11 mouse cellular contexts compared by ENCODE assay signal in genomic region chr16:22061555-22062160, GRCm38 (mm10). TPM values are rescaled to one million over a fixed set of nuclear protein-coding genes. Genes with fewer than 3 reads are reported as not detected.
DNase-seq lines count a peak whose midpoint lies in the region; ATAC-seq and TF ChIP-seq lines count a peak whose summit lies in the region.
"Had no signal": no experiment of that assay in that cellular context is flagged by ENCODE, and none has a peak within 500 bp of the region (broad histone marks: within the 10 kb centered on the region; RNA-seq: fewer than 3 reads in every experiment).

No protein-coding gene starts in this region.

- H3K4me2 ChIP-seq in CH12.LX (ENCODE audit: insufficient read depth, low read depth, poor library complexity, severe bottlenecking): peak overlapping the region; percentile 60
- H3K4me2 ChIP-seq in midbrain, embryonic 11.5 days: no peak overlapping the region
- no peak overlapping the region for H3K4me2 ChIP-seq in forebrain, embryonic 16.5 days (ENCODE audit: low read length)
- H3K4me2 ChIP-seq: limb, embryonic 12.5 days had no signal

- H3K4me1 ChIP-seq in CH12.LX (ENCODE audit: control insufficient read depth in 1 of 2, insufficient read depth in 2 of 2): peaks cover 9 to 26% of the 10 kb centered on the region in 2 experiments
- H3K4me1 ChIP-seq in midbrain, embryonic 11.5 days (ENCODE audit: control insufficient read depth, insufficient read depth, low read length): no peaks in the 10 kb centered on the region
- H3K4me1 ChIP-seq in forebrain, embryonic 16.5 days (replicated peaks; ENCODE audit: control insufficient read depth, insufficient read depth, low read length): no peaks in the 10 kb centered on the region
- H3K4me1 ChIP-seq: limb, embryonic 12.5 days had no signal

- no peak for TF ChIP-seq POLR2A in CH12.LX (IDR thresholded peaks at IDR 0.05; ENCODE audit: low read depth, low read length)

- H3K9me3 ChIP-seq in CH12.LX (replicated peaks; ENCODE audit: low read length): peaks cover 4% of the 10 kb centered on the region
- no peaks in the 10 kb centered on the region for H3K9me3 ChIP-seq in midbrain, embryonic 11.5 days (ENCODE audit: control insufficient read depth, low read length)
- H3K9me3 ChIP-seq in forebrain, embryonic 16.5 days (ENCODE audit: control insufficient read depth, low read length): no peaks in the 10 kb centered on the region
- H3K9me3 ChIP-seq: limb, embryonic 12.5 days had no signal

- TF ChIP-seq CTCF in CH12.LX (conservative IDR thresholded peaks at IDR 0.05 in 1 of 2, IDR thresholded peaks at IDR 0.05 in 1 of 2; ENCODE audit: low read depth in 2 of 2, low read length in 2 of 2): no peak

- no peaks in the 10 kb centered on the region for H3K36me3 ChIP-seq in CH12.LX (replicated peaks in 1 of 2; ENCODE audit: control insufficient read depth in 1 of 2, insufficient read depth in 1 of 2, low read length in 1 of 2)
- H3K36me3 ChIP-seq in midbrain, embryonic 11.5 days (ENCODE audit: control insufficient read depth, insufficient read depth, low read length): peaks cover 26% of the 10 kb centered on the region
- peaks cover 8% of the 10 kb centered on the region for H3K36me3 ChIP-seq in forebrain, embryonic 16.5 days (ENCODE audit: control insufficient read depth, insufficient read depth)

- no peak for ATAC-seq in midbrain, embryonic 11.5 days (ENCODE audit: low FRiP score)
- no peak for ATAC-seq in forebrain, embryonic 16.5 days

- no peak overlapping the region for H3K27ac ChIP-seq in CH12.LX (ENCODE audit: insufficient read depth, low read depth)
- H3K27ac ChIP-seq in midbrain, embryonic 11.5 days (ENCODE audit: low read depth, low read length): no peak overlapping the region
- H3K27ac ChIP-seq in forebrain, embryonic 16.5 days (ENCODE audit: low read length): no peak overlapping the region
- H3K27ac ChIP-seq: limb, embryonic 12.5 days had no signal

- WGBS in midbrain, embryonic 11.5 days: 87% methylated on average over 14 of the region's 14 CpGs
- 83% methylated on average over 14 of the region's 14 CpGs for WGBS in forebrain, embryonic 16.5 days

- no peak for TF ChIP-seq EP300 in CH12.LX (IDR thresholded peaks at IDR 0.05; ENCODE audit: low read length)

- peak overlapping the region in 2 of 3 experiments; percentile 21 to 38 for H3K4me3 ChIP-seq in CH12.LX (replicated peaks in 1 of 3; ENCODE audit: low read depth in 2 of 3, low read length in 2 of 3, poor library complexity in 1 of 3)
- no peak overlapping the region for H3K4me3 ChIP-seq in midbrain, embryonic 11.5 days (ENCODE audit: low read depth, low read length)
- no peak overlapping the region for H3K4me3 ChIP-seq in forebrain, embryonic 16.5 days (replicated peaks; ENCODE audit: low read length)
- H3K4me3 ChIP-seq: limb, embryonic 12.5 days had no signal

- dilution Hi-C loops in CH12.LX (cut with MboI; ENCODE audit: extremely low pct_ligation_motif_present, extremely low pct_unique_long_range_greater_than_20kb, low sequenced_read_pairs): no loop called here

- in situ Hi-C loops in CH12.LX (cut with MboI; ENCODE audit: low pct_ligation_motif_present, low pct_unique_long_range_greater_than_20kb, low sequenced_read_pairs): no loop called here

- TF ChIP-seq RAD21 in CH12.LX (IDR thresholded peaks at IDR 0.05; ENCODE audit: low read depth, low read length): no peak

- no peak overlapping the region for H3K9ac ChIP-seq in CH12.LX (ENCODE audit: insufficient read depth, low read depth)
- H3K9ac ChIP-seq in midbrain, embryonic 11.5 days (ENCODE audit: low read length): no peak overlapping the region
- no peak overlapping the region for H3K9ac ChIP-seq in forebrain, embryonic 16.5 days (replicated peaks; ENCODE audit: low read depth, low read length)
- H3K9ac ChIP-seq: limb, embryonic 12.5 days had no signal

- DNase-seq in cerebellum, postnatal 14 days: peak; percentile 8 to 29
- DNase-seq in cerebellum, adult 9-11 months: no peak
- DNase-seq in CH12.LX (ENCODE audit: extremely low read depth): peak; percentile 69
- DNase-seq in induced T-regulatory cell, adult 2 months (ENCODE audit: low read depth): peak; percentile 35
- peak; percentile 54 for DNase-seq in naive thymus-derived CD4-positive, alpha-beta T cell, adult 2 months (ENCODE audit: low read depth)
- DNase-seq in ovary, postnatal 10 days (ENCODE audit: low spot score): no peak
- no peak for DNase-seq in midbrain, embryonic 11.5 days (ENCODE audit: low spot score, missing footprints)
- DNase-seq: cerebellum, postnatal 36 days; gastrocnemius, postnatal 10 days had no signal

- H3K27me3 ChIP-seq in CH12.LX (replicated peaks): no peaks in the 10 kb centered on the region
- H3K27me3 ChIP-seq in midbrain, embryonic 11.5 days (ENCODE audit: control insufficient read depth, insufficient read depth, low read length): no peaks in the 10 kb centered on the region
- no peaks in the 10 kb centered on the region for H3K27me3 ChIP-seq in forebrain, embryonic 16.5 days (replicated peaks; ENCODE audit: control insufficient read depth, insufficient read depth, low read length)
- H3K27me3 ChIP-seq: limb, embryonic 12.5 days had no signal

- no peaks in the 10 kb centered on the region for H3K79me2 ChIP-seq in CH12.LX (replicated peaks; ENCODE audit: control insufficient read depth, extremely low read depth, insufficient read depth, poor library complexity, severe bottlenecking)

TF ChIP-seq in CH12.LX, 34 proteins besides CTCF, POLR2A, EP300 and RAD21:
- TF ChIP-seq RCOR1 (conservative IDR thresholded peaks at IDR 0.05; ENCODE audit: low read depth, low read length) (no peak), TBP (conservative IDR thresholded peaks at IDR 0.05; ENCODE audit: low read depth, low read length) (no peak), MAX (IDR thresholded peaks at IDR 0.05; ENCODE audit: low read length) (no peak), ELF1 (IDR thresholded peaks at IDR 0.05; ENCODE audit: low read depth, low read length) (peak; percentile 67; the same call in 1 of the 2 replicates), HCFC1 (IDR thresholded peaks at IDR 0.05; ENCODE audit: low read depth, low read length) (no peak), IRF4 (IDR thresholded peaks at IDR 0.05; ENCODE audit: low read depth, low read length) (peak; percentile 73), POLR2AphosphoS2 (IDR thresholded peaks at IDR 0.05; ENCODE audit: low read depth, low read length) (no peak), E2F4 (IDR thresholded peaks at IDR 0.05; ENCODE audit: insufficient replicate concordance, low read depth, low read length) (no peak), ETS1 (conservative IDR thresholded peaks at IDR 0.05; ENCODE audit: low read depth, low read length) (no peak), JUN (IDR thresholded peaks at IDR 0.05; ENCODE audit: insufficient read depth, low read depth, low read length) (no peak), GABPA (IDR thresholded peaks at IDR 0.05; ENCODE audit: insufficient replicate concordance, low read depth, low read length) (no peak), ZC3H11A (IDR thresholded peaks at IDR 0.05; ENCODE audit: low read depth, low read length) (no peak), TCF12 (IDR thresholded peaks at IDR 0.05; ENCODE audit: low read depth, low read length) (peak; percentile 50; the same call in 1 of the 2 replicates), CHD1 (IDR thresholded peaks at IDR 0.05; ENCODE audit: low read depth, low read length) (no peak), ZKSCAN1 (IDR thresholded peaks at IDR 0.05; ENCODE audit: borderline replicate concordance, low read depth, low read length) (no peak), UBTF (IDR thresholded peaks at IDR 0.05; ENCODE audit: low read depth, low read length) (no peak), KAT2A (IDR thresholded peaks at IDR 0.05; ENCODE audit: insufficient replicate concordance, low read length) (no peak), MEF2A (IDR thresholded peaks at IDR 0.05; ENCODE audit: borderline replicate concordance, low read depth, low read length) (no peak), MXI1 (IDR thresholded peaks at IDR 0.05; ENCODE audit: low read depth, low read length) (no peak), ZMIZ1 (IDR thresholded peaks at IDR 0.05; ENCODE audit: low read depth, low read length) (no peak), USF1 (IDR thresholded peaks at IDR 0.05; ENCODE audit: low read depth, low read length) (peak; percentile 47), SMC3 (IDR thresholded peaks at IDR 0.05; ENCODE audit: low read depth, low read length) (no peak), JUND (conservative IDR thresholded peaks at IDR 0.05; ENCODE audit: low read depth, low read length) (no peak), MYC (IDR thresholded peaks at IDR 0.05; ENCODE audit: low read depth, low read length) (peak; percentile 62; the same call in 1 of the 2 replicates), SIN3A (IDR thresholded peaks at IDR 0.05; ENCODE audit: low read length) (no peak), USF2 (conservative IDR thresholded peaks at IDR 0.05; ENCODE audit: low read depth, low read length) (no peak), MAZ (IDR thresholded peaks at IDR 0.05; ENCODE audit: low read depth, low read length) (no peak), ZNF384 (IDR thresholded peaks at IDR 0.05; ENCODE audit: low read depth, low read length) (peak; percentile 73), NELFE (IDR thresholded peaks at IDR 0.05; ENCODE audit: low read depth, low read length) (no peak), BHLHE40 (IDR thresholded peaks at IDR 0.05; ENCODE audit: low read depth, low read length) (peak; percentile 73), CHD2 (IDR thresholded peaks at IDR 0.05; ENCODE audit: low read length) (no peak), PAX5 (IDR thresholded peaks at IDR 0.05; ENCODE audit: low read length) (no peak), NRF1 (IDR thresholded peaks at IDR 0.05; ENCODE audit: low read depth, low read length) (no peak), MAFK (IDR thresholded peaks at IDR 0.05; ENCODE audit: insufficient replicate concordance, low read length) (no peak)
TF ChIP-seq in CH12.LX: peak in this region for 7.

RNA-seq across cellular contexts. Expression of gene Senp2, which starts 52.4 kb away (rescaled TPM):
- total RNA-seq in CH12.LX (2012; rRNA removed) (37.8 and 45.8 TPM in 2 replicates), CH12.LX (2014; rRNA removed) (42.8 and 46.2 TPM in 2 replicates)
- 60.5 and 60.8 TPM in 2 replicates for polyA plus RNA-seq in CH12.LX (2012; ENCODE audit: insufficient read length, low read depth)
- polyA plus RNA-seq in midbrain, embryonic 11.5 days (2014; fragmentation: Nextera tagmentation; extraction: Ambion mirVana): 62.8 and 73.1 TPM in 2 replicates
- 50.6 and 51.2 TPM in 2 replicates for polyA plus RNA-seq in forebrain, embryonic 16.5 days (2015; fragmentation: Nextera tagmentation; extraction: Ambion mirVana)

Comparison
In these comparisons a context has a peak if more than half of its experiments do, and no peak if none do; other contexts are left out.
1. DNase-seq: peak in cerebellum, postnatal 14 days (2 of 2), CH12.LX (single experiment), induced T-regulatory cell, adult 2 months (single experiment) and naive thymus-derived CD4-positive, alpha-beta T cell, adult 2 months (single experiment); none in cerebellum, adult 9-11 months (single experiment), ovary, postnatal 10 days (single experiment) and midbrain, embryonic 11.5 days (single experiment).
2. H3K4me3 ChIP-seq: peak in CH12.LX (2 of 3); none in midbrain, embryonic 11.5 days (single experiment) and forebrain, embryonic 16.5 days (single experiment).